Mouse (Mus musculus) myocyte (in vitro differentiated cells): ENCODE data around the gene Olfr690.

Experiments used
- CEBPB ChIP-seq: IDR thresholded peaks from 2 replicates; pipeline ENCODE4 v1.6.1; 2011; ENCODE audit warnings: mild to moderate bottlenecking, moderate library complexity; ENCODE audit not compliant: poor library complexity, insufficient read depth, severe bottlenecking
- E2F4 ChIP-seq: IDR thresholded peaks from one replicate; pipeline ENCODE4 v1.6.1; 2011; ENCODE audit warnings: mild to moderate bottlenecking, control low read depth, moderate library complexity; ENCODE audit not compliant: insufficient read depth
- POLR2A ChIP-seq: IDR thresholded peaks from one replicate; pipeline ENCODE4 v1.6.1; 2011; ENCODE audit warnings: low read depth, mild to moderate bottlenecking, control low read depth, moderate library complexity; ENCODE audit not compliant: insufficient read length
- TCF3 ChIP-seq: IDR thresholded peaks from one replicate; pipeline ENCODE4 v1.6.1; 2011; ENCODE audit warnings: low read depth, control low read depth; ENCODE audit not compliant: insufficient read length

DNA sequence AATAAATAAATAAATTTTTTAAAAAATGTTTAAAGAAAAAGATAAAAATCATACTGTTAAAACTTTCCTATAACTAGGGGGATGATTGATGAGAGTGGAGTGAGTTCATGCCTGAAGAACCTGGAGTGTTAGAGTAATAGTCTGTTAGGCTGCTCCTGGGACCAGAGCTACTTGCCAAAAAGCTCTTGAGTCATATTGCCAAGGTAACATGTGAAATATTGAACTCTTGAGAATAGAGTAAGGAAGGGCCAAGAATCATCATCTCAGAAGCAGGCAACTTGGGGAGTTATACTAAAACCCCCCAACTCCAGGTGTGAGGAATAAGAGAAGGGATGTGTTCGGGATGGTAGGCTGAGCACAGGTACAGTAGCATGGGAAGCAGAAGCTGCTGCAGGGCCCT lies 23.0 kb downstream of the Olfr690 start, which contains the start of gene Olfr689:
- TF ChIP-seq CEBPB (no peak), POLR2A (no peak), E2F4 (no peak), TCF3 (no peak)
